Mouse (Mus musculus): ENCODE measurements around the gene Ugt1a10.
"Not testable (repeated sequence)": the region's sequence is repeated elsewhere in the genome, so short reads cannot be mapped to it uniquely, and the experiment has no call there.

Gene Ugt1a10

DNA sequence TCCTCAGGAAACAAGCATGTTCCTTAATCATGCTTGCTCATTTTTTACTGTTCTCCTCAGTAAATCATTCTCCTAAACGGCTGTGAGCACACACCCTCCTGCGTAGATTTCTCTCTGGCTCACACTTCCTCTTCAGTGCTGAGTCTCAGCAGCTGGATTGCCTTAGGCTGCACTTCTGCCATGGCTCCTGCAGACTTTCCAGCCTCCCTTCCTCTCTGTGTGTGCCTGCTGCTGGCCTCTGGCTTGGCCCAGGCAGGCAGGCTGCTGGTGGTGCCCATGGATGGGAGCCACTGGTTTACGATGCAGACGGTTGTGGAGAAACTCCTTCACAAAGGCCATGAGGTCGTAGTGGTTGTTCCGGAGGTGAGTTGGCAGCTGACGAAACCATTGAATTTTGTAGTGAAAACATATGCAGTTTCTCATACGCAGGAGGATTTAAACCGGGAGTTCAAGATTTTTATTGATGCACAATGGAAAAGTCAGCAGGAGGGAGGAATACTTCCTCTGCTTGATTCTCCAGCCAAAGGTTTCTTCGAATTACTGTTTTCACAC is 39.8 kb downstream of the Ugt1a10 start, which contains the start of gene Ugt1a7c:
Ugt1a7c (plus strand) TSS at position 122 of the 552 bp plus-strand sequence.
- no peak for DNase-seq (ENCODE audit: low spot score)

DNA sequence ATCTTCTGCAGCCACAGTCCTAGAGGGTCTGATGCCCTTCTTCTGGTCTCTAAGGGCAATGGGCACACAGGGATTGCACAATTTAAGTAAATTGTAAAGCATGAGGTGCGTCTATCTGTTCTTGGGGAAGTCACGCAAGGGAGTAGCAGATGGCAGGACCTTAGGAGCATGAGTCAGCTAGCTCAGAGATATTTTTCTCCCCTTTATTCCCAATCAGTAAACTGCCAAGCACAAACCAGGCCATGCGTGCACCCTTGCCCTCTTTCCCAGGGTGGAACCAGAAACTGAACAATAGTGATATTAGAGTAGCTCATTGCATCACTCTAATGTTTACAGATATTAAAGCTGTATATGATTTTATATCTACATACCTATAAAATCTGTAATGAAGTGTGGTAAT is 43.4 kb downstream of the Ugt1a10 start:
- not testable (repeated sequence) for DNase-seq (ENCODE audit: low spot score)

DNA sequence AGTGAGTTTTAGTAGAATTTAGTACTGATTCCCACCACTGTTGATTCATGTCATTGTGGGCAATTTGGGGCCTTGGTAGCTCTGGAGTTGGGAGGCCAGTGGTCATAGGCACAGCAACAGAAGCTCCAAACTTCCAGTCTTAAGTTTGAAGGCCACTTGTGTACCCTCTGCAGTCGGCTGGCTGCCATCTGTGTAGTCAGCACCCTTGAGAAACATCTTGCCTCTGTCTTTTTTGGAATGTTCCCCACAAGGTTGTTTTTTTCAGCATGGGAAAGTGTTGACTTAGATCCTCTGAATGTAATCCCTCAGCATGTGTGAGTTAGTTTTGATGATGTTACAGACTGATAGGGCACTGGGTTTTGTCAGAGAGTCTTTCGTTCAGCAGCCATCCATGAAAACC is 44.5 kb downstream of the Ugt1a10 start:
- DNase-seq (ENCODE audit: low spot score) = not testable (repeated sequence)

DNA sequence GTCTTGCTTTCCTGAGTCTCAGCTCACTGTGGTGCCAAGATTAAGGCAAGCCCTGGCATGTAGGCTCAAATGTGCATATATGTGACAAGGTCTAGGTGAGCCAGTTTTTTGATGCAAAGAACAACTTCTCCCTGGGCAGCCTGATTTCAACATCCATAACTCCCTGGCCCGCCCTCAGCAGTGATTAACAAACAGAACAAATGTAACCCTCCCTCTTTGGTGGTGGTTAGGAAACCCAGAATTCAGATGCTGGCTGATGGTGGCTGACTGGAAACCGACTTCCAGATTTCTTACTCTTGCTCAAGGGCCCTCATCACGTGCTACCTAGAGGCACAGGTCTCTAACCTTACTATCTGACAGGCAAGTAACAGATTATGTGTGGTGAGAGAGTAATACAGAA is 47.8 kb downstream of the Ugt1a10 start, which contains the start of gene Ugt1a6b:
Ugt1a6b (plus strand) TSS at position 234 of the 400 bp plus-strand sequence.
- not testable (repeated sequence) for DNase-seq (ENCODE audit: low spot score)

DNA sequence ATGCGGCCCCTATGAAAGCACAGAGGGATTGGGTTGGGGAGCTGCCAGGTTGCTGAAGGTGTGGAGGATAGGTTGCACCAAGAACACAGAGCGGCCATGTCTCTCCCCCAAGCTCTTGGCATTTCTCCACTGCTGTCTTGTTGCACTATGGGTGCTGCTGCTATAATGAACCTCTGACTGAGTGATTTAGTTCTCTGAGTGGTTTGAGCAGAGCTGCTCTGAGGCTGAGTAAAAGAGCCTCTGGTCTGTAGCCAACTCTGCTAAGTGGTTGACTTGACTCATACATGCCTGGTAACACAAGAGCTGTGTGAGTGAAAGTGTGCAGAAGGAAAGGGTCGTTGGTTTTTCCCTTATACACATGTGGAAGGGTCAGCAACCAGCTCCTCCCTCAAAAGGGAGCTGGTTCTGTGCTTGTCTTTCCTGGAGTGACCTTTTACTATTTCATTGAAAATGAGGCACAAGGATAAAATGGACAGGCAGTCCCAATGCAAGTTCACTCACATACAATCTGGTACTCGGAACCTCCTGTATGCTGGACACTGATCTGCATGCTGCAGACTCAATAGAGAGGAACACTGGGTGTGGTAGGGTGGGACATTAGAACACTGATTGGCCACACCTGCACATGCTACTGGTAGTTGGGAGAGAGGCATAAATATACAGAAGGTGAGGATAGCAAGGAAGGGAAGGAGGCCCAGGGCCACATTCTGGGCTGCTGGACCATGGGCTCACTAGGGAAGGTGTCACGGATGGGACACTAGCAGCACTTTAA is 48.7 kb downstream of the Ugt1a10 start:
- DNase-seq (ENCODE audit: low spot score) = not testable (repeated sequence)

DNA sequence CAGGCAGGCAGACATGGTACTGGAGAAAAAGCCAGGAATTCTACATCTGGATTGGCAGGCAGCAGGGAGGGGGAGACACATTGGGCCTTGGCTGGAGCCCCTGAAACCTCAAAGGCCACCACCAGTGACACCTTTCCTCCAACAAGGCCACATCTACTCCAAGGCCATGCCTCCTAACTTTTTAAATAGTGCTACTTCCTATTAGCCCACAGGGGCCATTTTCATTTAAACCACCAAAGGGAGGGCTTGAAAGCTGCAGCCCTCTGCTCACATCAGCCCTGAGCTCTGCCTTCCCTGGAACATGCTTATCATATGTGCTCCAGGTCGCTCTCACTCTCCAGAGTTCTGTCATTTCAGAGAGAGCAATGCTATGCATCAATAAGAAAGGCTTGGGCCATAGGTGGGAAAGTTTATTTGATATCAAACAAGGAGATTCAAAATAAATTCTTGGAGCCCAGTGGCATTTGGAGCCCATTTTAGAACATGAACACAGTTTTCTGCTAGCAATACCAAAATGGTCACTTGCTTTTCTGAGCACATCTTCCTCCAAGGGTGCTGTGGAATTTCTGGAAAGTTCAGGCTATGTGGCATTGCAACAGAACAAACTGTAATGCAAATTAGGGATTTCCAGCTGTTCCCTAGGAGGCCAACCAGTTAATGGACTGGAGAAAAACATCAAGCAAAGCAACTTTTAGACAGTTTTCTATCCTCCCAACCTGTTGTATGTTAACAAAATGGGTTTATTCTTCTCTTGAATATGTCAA is 49.7 kb downstream of the Ugt1a10 start:
- no peak for DNase-seq (ENCODE audit: low spot score)

DNA sequence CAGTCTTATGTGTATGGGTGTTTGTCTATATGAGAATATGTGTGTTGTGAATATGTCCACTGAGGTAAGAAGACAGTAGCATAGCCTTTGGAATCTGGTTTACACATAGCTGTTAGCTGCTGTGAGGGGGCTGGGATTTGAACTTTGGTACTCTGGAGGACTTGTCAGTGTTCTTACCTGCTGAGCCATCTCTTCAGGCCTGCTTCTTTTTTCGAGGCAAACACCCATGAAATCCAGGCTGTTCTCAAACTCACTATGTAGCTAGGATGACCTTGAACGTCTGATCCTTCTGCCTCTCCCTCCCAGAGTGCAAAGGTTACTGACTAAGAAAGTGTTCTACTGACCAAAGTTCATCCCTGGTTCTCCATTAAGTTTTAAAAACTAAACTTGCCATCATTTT is 50.5 kb downstream of the Ugt1a10 start:
- DNase-seq (ENCODE audit: low spot score) = no peak

DNA sequence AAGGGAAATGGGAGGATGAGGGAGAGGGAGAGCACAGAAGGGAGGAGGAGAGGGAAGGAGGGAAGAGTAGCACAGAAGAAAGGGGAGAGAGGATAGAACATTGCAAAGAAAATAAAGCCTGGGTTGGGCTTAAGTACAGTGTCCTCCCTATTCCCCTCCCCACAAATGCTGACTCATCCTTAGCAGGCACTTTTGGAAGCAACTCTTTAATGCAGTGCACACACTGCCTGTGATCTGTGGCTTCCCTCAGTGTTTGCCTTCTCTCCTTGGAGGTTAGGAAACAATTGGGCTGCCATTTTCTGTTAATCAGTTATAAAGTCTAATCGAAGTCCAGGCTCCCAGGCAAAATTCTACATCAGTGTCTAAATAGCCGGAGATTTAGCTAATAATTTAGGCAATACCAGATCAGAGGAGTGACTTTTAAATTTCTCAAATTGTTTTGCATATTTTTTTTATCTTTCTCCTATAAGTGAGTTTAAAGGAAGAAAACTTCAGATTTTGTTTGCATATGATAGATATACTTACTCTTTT is 53.9 kb downstream of the Ugt1a10 start:
- DNase-seq (ENCODE audit: low spot score) = not testable (repeated sequence)

DNA sequence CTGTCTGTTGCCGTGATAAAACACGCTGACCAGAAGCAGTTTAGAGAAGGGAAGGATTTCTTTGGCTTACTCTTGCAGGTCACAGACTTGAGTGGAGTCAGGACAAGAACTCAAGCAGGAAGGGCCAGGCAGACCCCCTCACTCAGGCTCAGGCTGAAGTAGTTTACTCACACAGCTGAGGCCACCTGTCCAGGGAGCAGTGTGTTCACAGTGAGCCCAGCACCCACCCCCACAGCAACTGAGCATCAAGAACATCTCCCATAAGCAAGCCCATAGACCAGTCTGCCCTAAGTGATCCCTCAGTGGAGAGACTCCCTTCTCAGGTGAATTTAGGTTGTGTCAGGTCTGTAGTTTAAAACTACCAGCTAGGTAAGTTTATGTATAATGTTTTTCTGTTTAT is 54.4 kb downstream of the Ugt1a10 start:
- not testable (repeated sequence) for DNase-seq (ENCODE audit: low spot score)

DNA sequence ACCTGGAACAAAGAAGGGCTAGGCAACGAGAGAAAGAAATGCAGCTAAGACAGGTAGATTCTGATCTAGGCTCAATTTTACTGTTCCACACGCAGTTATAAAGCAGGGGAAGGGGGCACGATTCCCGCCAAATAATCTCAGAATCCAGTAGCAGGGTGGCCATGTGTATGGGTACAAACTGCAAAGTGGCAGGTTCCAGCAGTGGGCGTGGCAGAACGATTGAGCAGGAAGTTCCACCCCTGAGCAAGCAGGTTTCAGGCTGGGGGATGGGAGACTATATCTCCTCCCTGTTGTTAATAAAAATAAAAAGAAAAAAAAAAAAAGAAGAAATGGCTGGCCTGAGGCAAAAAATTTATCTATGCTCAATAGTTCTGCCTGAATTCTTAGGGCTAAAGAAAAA is 57.6 kb downstream of the Ugt1a10 start:
- not testable (repeated sequence) for DNase-seq (ENCODE audit: low spot score)

DNA sequence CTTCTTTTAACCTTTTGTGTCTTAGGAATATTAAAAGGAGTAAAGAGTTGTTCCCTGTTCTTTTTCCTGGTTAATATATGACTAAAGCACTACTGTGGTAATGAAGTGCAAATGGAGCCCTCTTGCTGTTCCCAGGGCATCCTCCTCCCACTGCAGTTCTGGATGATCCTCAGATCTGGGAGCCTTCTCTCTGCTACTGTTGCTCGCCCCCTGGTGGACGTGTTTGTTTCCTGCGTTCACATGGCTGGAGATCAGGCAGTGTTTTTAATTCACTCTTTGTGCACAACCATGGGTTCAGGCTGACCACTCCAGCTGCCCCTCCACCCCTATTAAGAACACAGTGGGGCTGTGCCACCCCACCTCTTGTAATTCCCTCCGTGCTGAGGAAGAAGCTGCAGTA is 65.4 kb downstream of the Ugt1a10 start:
- DNase-seq (ENCODE audit: low spot score) = not testable (repeated sequence)

DNA sequence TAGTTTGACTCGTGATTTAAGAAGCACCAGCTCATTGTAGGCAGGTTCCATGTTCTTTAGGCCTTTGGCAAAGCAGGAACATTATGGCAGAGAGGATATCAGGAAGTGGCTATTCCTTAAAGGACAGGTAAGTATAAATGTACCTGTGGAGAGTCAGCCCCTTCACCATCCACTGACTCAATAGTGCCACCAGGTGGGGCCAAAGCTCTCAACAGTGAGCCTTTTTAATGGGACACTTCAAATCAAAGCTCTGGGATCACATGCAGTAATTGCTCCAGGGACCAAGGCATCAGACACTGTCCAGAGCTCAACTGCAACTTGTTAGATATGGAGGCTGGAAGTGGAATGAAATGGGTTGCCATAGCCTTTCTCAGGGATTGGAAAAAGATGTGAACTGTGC is 66.3 kb downstream of the Ugt1a10 start:
- DNase-seq (ENCODE audit: low spot score) = not testable (repeated sequence)

DNA sequence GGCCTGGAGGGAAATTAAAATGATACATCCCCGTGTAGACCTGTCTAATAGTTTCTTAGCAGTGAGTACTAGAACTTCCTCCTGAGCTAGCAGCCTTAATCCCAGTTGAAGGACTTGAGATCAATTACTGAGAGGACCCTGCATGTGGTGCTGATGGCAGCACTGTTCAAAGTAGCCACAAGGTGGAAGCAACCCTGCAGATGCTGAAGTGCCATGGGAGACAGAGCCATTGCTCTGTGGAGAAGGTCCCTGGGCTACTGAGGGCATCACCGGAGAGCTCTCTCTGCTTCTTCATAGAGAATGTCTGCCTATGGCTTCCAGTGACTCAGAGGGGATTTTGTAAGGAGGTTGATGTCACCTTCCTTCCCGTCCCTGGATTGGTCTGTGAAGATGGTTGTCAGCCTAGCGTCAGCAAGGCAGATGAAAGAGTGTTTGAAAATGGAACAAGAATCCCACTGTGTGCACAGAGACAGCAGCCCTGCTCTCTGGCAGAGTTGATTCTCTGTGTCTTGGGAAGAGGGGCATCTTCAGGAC is 70.7 kb downstream of the Ugt1a10 start:
- not testable (repeated sequence) for DNase-seq (ENCODE audit: low spot score)

DNA sequence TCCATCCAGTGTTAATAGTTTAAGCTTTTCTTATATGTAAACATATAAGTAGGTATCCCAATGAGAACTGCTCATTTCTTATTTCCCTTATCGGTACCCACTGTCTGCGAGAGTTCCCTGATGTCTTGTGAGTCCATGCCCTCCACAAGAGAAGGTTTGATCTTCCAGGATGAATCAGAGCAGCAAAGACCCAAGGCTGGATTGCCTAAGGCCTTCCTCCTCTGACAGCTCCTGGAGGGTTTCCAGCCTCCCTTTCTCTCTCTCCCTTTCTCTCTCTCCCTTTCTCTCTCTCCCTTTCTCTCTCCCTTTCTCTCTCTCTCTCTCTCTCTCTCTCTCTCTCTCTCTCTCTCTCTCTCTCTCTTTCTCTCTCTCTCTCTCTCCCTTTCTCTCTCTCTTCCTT is 73.9 kb downstream of the Ugt1a10 start:
- DNase-seq (ENCODE audit: low spot score) = not testable (repeated sequence)

DNA sequence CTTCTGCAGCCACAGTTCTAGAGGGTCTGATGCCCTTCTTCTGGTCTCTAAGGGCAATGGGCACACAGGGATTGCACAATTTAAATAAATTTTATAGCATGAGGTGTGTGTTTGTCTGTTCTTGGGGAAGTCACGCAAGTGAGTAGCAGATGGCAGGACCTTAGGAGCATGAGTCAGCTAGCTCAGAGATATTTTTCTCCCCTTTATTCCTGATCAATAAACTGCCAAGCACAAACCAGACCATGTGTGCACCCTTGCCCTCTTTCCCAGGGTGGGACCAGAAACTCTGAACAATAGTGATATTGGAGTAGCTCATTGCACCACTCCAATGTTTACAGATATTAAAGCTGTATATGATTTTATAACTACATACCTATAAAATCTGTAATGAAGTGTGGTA is 75.0 kb downstream of the Ugt1a10 start:
- DNase-seq (ENCODE audit: low spot score) = not testable (repeated sequence)

DNA sequence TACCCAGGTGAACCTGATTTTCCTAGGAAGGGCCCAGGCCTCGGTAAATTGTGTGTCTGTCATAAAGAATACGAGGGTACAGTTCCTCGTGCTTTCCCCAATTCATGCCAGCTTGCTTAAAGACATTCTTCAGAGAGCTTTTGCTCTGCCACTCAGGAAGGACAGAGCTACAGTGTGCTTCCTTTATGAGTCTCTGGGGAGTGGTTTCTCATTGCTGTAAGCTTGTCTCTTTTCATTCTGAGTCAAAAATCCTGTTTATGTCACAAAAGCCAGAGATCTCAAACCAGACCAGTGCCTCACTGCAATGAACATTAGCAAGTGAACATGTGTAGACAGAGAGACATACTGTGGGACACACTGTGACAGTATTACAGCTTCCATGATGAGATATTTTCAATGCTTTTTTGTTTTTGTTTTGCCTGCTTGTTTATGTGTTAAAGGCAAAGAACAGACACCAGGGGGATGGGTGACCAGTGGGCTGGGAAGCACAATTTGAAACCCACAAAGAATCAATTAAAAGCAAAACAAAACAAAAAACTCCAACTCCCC is 78.8 kb downstream of the Ugt1a10 start:
- no peak for DNase-seq (ENCODE audit: low spot score)

DNA sequence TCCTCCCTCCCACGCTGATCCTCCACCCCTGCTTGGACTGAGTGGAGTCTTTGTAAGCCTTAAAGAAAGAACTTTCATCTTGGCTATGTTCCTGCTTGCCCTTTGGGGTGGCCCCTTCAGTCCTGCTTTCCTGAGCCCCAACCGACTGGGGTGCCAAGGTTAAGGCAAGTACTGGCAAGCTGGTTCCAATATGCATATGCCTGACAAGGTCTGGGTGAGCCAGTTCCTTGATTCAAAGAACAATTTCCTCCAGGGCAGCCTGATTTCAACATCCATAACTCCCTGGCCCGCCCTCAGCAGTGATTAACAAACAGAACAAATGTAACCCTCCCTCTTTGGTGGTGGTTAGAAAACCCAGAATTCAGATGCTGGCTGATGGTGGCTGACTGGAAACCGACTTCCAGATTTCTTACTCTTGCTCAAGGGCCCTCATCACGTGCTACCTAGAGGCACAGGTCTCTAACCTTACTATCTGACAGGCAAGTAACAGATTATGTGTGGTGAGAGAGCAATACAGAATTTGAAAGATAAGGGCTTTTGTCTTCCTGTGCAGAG is 79.3 kb downstream of the Ugt1a10 start, which contains the start of gene Ugt1a6a:
Ugt1a6a (plus strand) TSS at position 353 of the 555 bp plus-strand sequence.
- DNase-seq (ENCODE audit: low spot score) = not testable (repeated sequence)

DNA sequence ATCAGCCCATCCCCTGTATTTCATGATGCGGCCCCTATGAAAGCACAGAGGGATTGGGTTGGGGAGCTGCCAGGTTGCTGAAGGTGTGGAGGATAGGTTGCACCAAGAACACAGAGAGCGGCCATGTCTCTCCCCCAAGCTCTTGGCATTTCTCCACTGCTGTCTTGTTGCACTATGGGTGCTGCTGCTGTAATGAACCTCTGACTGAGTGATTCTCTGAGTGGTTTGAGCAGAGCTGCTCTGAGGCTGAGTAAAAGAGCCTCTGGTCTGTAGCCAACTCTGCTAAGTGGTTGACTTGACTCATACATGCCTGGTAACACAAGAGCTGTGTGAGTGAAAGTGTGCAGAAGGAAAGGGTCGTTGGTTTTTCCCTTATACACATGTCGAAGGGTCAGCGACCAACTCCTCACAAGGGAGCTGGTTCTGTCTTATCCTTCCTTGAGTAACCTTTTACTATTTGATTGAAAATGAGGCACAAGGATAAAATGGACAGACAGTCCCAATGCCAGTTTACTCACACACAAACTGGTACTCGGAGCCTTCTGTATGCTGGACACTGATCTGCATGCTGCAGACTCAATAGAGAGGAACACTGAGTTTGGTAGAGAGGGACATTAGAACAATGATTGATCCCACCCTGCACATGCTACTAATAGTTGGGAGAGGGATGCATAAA is 80.2 kb downstream of the Ugt1a10 start:
- DNase-seq (ENCODE audit: low spot score) = not testable (repeated sequence)

DNA sequence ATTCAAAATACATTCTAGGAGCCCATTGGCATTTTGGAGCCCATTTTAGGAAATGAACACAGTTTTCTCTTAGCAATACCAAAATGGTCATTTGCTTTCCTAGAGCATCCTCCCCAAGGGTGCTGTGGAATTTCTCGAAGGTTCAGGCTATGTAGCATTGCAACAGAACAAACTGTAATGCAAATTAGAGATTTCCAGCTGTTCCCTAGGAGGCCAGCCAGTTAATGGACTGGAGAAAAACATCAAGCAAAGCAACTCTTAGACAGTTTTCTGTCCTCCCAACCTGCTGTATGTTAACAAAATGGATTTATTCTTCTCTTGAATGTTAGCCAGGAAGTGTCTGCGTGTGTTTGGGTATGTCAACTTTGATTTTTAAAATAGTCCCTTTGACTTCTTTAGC is 81.5 kb downstream of the Ugt1a10 start:
- DNase-seq (ENCODE audit: low spot score) = no peak

DNA sequence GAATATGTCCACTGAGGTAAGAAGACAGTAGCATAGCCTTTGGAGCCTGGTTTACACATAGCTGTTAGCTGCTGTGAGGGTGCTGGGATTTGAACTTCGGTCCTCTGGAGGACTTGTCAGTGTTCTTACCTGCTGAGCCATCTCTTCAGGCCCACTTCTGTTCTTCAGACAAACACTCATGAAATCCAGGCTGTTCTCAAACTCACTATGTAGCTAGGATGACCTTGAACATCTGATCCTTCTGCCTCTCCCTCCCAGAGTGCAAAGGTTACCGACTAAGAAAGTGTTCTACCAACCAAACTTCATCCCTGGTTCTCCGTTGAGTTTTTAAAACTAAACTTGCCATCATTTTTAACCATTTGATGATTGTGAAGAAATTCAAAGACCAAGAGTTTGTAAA is 82.1 kb downstream of the Ugt1a10 start:
- DNase-seq (ENCODE audit: low spot score) = no peak

DNA sequence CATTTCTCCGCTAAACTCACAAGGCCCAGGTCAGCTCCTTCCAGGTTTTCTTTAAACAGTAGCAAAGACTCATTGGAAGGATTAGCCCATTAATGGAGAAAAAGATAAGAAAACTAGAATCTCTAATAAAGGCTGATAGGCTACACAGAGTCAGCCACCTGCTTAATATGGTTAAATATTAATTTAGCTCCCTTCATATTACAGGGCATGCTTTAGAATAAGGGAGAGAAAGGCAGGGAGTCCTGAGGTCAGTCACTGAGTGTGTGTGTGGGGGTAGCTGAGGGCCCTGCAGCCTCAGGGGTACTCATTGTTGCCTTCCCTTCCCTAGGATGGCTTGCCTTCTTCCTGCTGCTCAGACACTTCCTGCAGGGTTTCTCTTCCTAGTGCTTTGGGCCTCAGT is 83.0 kb downstream of the Ugt1a10 start:
- DNase-seq (ENCODE audit: low spot score) = no peak

Data from layer of hippocampus, adult 9-10 months (tissue).